Mouse (Mus musculus): ENCODE data around the gene Erbb2. TPM values are rescaled to one million over a fixed set of nuclear protein-coding genes. Genes with fewer than 3 reads are reported as not detected.

Gene Erbb2
- total RNA-seq, 1 experiment = 13.2 TPM

- Histone ChIP-seq H3K4me1 (ENCODE audit: control insufficient read depth in 2 of 2, insufficient read depth in 2 of 2, low read length in 2 of 2, poor library complexity in 1 of 2) (peaks cover 3 to 24% of the 10 kb centered on the region in 2 experiments; a peak in 3 of 4 replicates), H3K9me3 (ENCODE audit: control insufficient read depth, insufficient read depth, low read depth, low read length) (no peaks in the 10 kb centered on the region), H3K9ac (ENCODE audit: insufficient read depth, low read depth, low read length, poor library complexity, severe bottlenecking) (peak overlapping the region; percentile 41), H3K27ac (ENCODE audit: insufficient read depth, low read depth, low read length, poor library complexity, severe bottlenecking) (peak overlapping the region; percentile 29), H3K4me3 (ENCODE audit: insufficient read depth in 1 of 2, low read depth in 1 of 2, low read length in 2 of 2, poor library complexity in 1 of 2, severe bottlenecking in 1 of 2) (peak overlapping the region; percentile 62 to 77), H3K36me3 (ENCODE audit: control insufficient read depth, insufficient read depth, low read length, poor library complexity, severe bottlenecking) (peaks cover 24% of the 10 kb centered on the region)
- no peak for DNase-seq (ENCODE audit: low read depth, low spot score)
- in situ Hi-C loops (cut with MboI; ENCODE audit: low sequenced_read_pairs in 2 of 2, unreplicated experiment in 2 of 2) = no loop called here
- TF ChIP-seq ZC3H11A (IDR thresholded peaks at IDR 0.05; ENCODE audit: borderline replicate concordance, low read depth, low read length) = no peak
- TF ChIP-seq MAFK (IDR thresholded peaks at IDR 0.05; ENCODE audit: insufficient read depth, low read depth, low read length) = no peak
- TF ChIP-seq HCFC1 (IDR thresholded peaks at IDR 0.05; ENCODE audit: borderline replicate concordance, insufficient read depth, low read length) = no peak
- no peak for TF ChIP-seq CHD2 (IDR thresholded peaks at IDR 0.05; ENCODE audit: low read depth, low read length)
- no peak for TF ChIP-seq ZNF384 (IDR thresholded peaks at IDR 0.05; ENCODE audit: low read depth, low read length)
Measured at GRCm38 (mm10) chr11:98458121-98458990, 46.1 kb downstream of the Erbb2 start.

DNA sequence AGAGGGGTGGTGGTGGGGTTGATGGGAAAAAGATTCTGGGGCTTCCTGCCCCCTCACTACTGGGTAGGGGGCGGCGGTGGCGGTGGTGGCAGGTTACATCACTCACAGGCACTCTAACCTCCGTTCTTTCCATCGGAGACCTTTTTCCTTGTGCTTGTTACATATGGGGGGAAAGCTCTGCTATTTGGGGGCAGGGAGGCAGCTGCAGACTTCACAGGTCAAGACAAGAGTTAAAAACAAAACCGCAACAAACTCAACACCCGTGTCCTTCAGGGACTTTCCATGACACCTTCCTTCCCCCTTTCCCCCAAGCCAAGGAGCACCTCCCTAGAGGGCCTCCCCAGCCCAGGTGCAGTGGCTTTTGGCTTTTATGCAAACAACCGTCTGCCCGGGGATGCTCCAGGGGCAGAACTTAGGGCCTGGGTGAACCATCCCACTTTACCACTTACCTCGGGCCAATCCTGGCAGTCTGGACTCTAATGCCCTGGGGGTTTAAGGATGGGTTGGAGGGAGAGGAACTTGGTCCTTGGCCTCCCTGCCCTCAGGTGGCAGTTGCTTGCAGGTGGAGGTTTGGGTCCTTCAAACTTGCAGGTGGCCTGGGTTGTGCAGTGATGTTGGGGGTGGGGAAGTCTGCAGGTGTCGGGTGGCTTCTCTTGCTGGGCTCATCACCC is 46.9 kb downstream of the Erbb2 start:
- no peak overlapping the region for H3K27ac ChIP-seq (ENCODE audit: insufficient read depth, low read depth, low read length, poor library complexity, severe bottlenecking)
- no peaks in the 10 kb centered on the region for H3K9me3 ChIP-seq (ENCODE audit: control insufficient read depth, insufficient read depth, low read depth, low read length)
- no peak for DNase-seq (ENCODE audit: low read depth, low spot score)
- H3K9ac ChIP-seq (ENCODE audit: insufficient read depth, low read depth, low read length, poor library complexity, severe bottlenecking) = no peak overlapping the region
- H3K4me3 ChIP-seq (ENCODE audit: insufficient read depth in 1 of 2, low read depth in 1 of 2, low read length in 2 of 2, poor library complexity in 1 of 2, severe bottlenecking in 1 of 2) = no peak overlapping the region
- TF ChIP-seq HCFC1 (IDR thresholded peaks at IDR 0.05; ENCODE audit: borderline replicate concordance, insufficient read depth, low read length) (no peak), ZC3H11A (IDR thresholded peaks at IDR 0.05; ENCODE audit: borderline replicate concordance, low read depth, low read length) (no peak), MAFK (IDR thresholded peaks at IDR 0.05; ENCODE audit: insufficient read depth, low read depth, low read length) (no peak), CHD2 (IDR thresholded peaks at IDR 0.05; ENCODE audit: low read depth, low read length) (no peak), ZNF384 (IDR thresholded peaks at IDR 0.05; ENCODE audit: low read depth, low read length) (no peak)
- H3K36me3 ChIP-seq (ENCODE audit: control insufficient read depth, insufficient read depth, low read length, poor library complexity, severe bottlenecking) = peaks cover 16% of the 10 kb centered on the region
- in situ Hi-C loops (cut with MboI; ENCODE audit: low sequenced_read_pairs in 2 of 2, unreplicated experiment in 2 of 2) = no loop called here
- H3K4me1 ChIP-seq (ENCODE audit: control insufficient read depth in 2 of 2, insufficient read depth in 2 of 2, low read length in 2 of 2, poor library complexity in 1 of 2) = peaks cover 3 to 24% of the 10 kb centered on the region in 2 experiments; a peak in 3 of 4 replicates

- Histone ChIP-seq H3K4me1 (ENCODE audit: control insufficient read depth in 2 of 2, insufficient read depth in 2 of 2, low read length in 2 of 2, poor library complexity in 1 of 2) (peaks cover 3 to 24% of the 10 kb centered on the region in 2 experiments; a peak in 3 of 4 replicates), H3K4me3 (ENCODE audit: insufficient read depth in 1 of 2, low read depth in 1 of 2, low read length in 2 of 2, poor library complexity in 1 of 2, severe bottlenecking in 1 of 2) (no peak overlapping the region), H3K36me3 (ENCODE audit: control insufficient read depth, insufficient read depth, low read length, poor library complexity, severe bottlenecking) (peaks cover 9% of the 10 kb centered on the region), H3K9ac (ENCODE audit: insufficient read depth, low read depth, low read length, poor library complexity, severe bottlenecking) (no peak overlapping the region), H3K27ac (ENCODE audit: insufficient read depth, low read depth, low read length, poor library complexity, severe bottlenecking) (no peak overlapping the region), H3K9me3 (ENCODE audit: control insufficient read depth, insufficient read depth, low read depth, low read length) (no peaks in the 10 kb centered on the region)
- in situ Hi-C loops (cut with MboI; ENCODE audit: low sequenced_read_pairs in 2 of 2, unreplicated experiment in 2 of 2) = no loop called here
- no peak for DNase-seq (ENCODE audit: low read depth, low spot score)
- no peak for TF ChIP-seq ZC3H11A (IDR thresholded peaks at IDR 0.05; ENCODE audit: borderline replicate concordance, low read depth, low read length)
- no peak for TF ChIP-seq CHD2 (IDR thresholded peaks at IDR 0.05; ENCODE audit: low read depth, low read length)
- TF ChIP-seq MAFK (IDR thresholded peaks at IDR 0.05; ENCODE audit: insufficient read depth, low read depth, low read length) = no peak
- no peak for TF ChIP-seq ZNF384 (IDR thresholded peaks at IDR 0.05; ENCODE audit: low read depth, low read length)
- TF ChIP-seq HCFC1 (IDR thresholded peaks at IDR 0.05; ENCODE audit: borderline replicate concordance, insufficient read depth, low read length) = no peak
Measured at GRCm38 (mm10) chr11:98459860-98460259, 47.6 kb downstream of the Erbb2 start.

DNA sequence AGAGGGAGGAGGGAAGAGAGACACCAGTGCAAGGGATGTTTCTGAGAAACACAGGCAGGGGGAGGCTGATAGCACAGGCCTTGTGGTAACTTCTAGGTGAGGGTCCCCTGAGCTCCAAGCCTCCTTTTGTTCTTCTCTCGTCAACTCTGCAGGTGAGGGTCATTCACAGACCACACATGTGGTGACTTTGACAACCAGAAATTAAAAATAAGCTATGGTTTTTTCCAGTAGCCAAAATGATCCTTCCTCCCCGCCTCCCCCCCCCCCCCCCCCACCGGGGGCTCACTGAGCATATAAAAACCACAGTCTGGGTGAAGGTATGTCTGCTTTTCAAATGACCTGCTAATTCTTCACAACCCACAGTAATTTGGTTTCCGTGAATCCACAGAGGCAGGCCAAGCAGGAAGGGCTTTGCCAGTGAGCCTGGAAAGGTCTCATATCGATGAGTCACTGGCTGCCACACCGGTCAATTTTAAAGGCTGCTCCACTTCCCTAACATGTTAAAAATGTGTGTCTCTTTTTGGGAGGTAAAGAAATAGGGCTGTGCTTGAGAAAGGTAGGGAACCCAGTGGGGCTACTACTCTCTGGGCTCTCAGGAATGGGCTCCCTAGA is 48.9 kb downstream of the Erbb2 start:
- H3K9me3 ChIP-seq (ENCODE audit: control insufficient read depth, insufficient read depth, low read depth, low read length) = no peaks in the 10 kb centered on the region
- no peak overlapping the region for H3K9ac ChIP-seq (ENCODE audit: insufficient read depth, low read depth, low read length, poor library complexity, severe bottlenecking)
- no peak overlapping the region for H3K27ac ChIP-seq (ENCODE audit: insufficient read depth, low read depth, low read length, poor library complexity, severe bottlenecking)
- DNase-seq (ENCODE audit: low read depth, low spot score) = no peak
- in situ Hi-C loops (cut with MboI; ENCODE audit: low sequenced_read_pairs in 2 of 2, unreplicated experiment in 2 of 2) = no loop called here
- no peak for TF ChIP-seq CHD2 (IDR thresholded peaks at IDR 0.05; ENCODE audit: low read depth, low read length)
- H3K36me3 ChIP-seq (ENCODE audit: control insufficient read depth, insufficient read depth, low read length, poor library complexity, severe bottlenecking) = no peaks in the 10 kb centered on the region
- H3K4me1 ChIP-seq (ENCODE audit: control insufficient read depth in 2 of 2, insufficient read depth in 2 of 2, low read length in 2 of 2, poor library complexity in 1 of 2) = peaks cover 3 to 24% of the 10 kb centered on the region in 2 experiments; a peak in 3 of 4 replicates
- H3K4me3 ChIP-seq (ENCODE audit: insufficient read depth in 1 of 2, low read depth in 1 of 2, low read length in 2 of 2, poor library complexity in 1 of 2, severe bottlenecking in 1 of 2) = no peak overlapping the region
